Mouse (Mus musculus) gastrocnemius, postnatal 10 days (tissue): ENCODE results near the gene 1810010H24Rik. TPM values are rescaled to one million over a fixed set of nuclear protein-coding genes. Genes with fewer than 3 reads are reported as not detected.
"Not testable (repeated sequence)": the region's sequence is repeated elsewhere in the genome, so short reads cannot be mapped to it uniquely, and the experiment has no call there.

Experiments used
- DNase-seq: peaks from one replicate; pipeline ENCODE4 v3.0.0; 2021; ENCODE audit warnings: mixed read lengths
- total RNA-seq, 2 experiments: library from RNA; stranded (reverse); gene quantifications; 2 replicates each; pipeline ENCODE4 v1.2.3; 2021

The 1810010H24Rik gene
- total RNA-seq, 2 experiments from 2014 or later, result 2.5 to 3.0 TPM

GRCm38 (mm10) chr11:107012324-107013017 lies 13.0 kb upstream of the 1810010H24Rik start:
- DNase-seq, result peak; percentile 98

- no peak for DNase-seq
These were observed 11.4 kb upstream of the 1810010H24Rik start for GRCm38 (mm10) chr11:107014020-107014585.

- DNase-seq, result no peak
These were observed 10.7 kb upstream of the 1810010H24Rik start for GRCm38 (mm10) chr11:107014597-107015309.

- not testable (repeated sequence) for DNase-seq
These were observed 9.8 kb upstream of the 1810010H24Rik start for GRCm38 (mm10) chr11:107015535-107016187.

- no peak for DNase-seq
These were observed 8.6 kb upstream of the 1810010H24Rik start for GRCm38 (mm10) chr11:107016893-107017292.

GRCm38 (mm10) chr11:107017339-107017886 lies 8.1 kb upstream of the 1810010H24Rik start:
- no peak for DNase-seq

GRCm38 (mm10) chr11:107018606-107019005 lies 6.9 kb upstream of the 1810010H24Rik start:
- DNase-seq, result no peak

- no peak for DNase-seq
These were observed 6.2 kb upstream of the 1810010H24Rik start for GRCm38 (mm10) chr11:107019318-107019717.

- not testable (repeated sequence) for DNase-seq
These were observed 5.8 kb upstream of the 1810010H24Rik start for GRCm38 (mm10) chr11:107019722-107020121.

GRCm38 (mm10) chr11:107022050-107022683 lies 3.3 kb upstream of the 1810010H24Rik start:
- no peak for DNase-seq

- no peak for DNase-seq
These were observed 1.1 kb upstream of the 1810010H24Rik start for GRCm38 (mm10) chr11:107024406-107024805.

- DNase-seq, result no peak
These were observed 1.3 kb downstream of the 1810010H24Rik start for GRCm38 (mm10) chr11:107026554-107027430.

- DNase-seq, result peak; percentile 87
These were observed 2.2 kb downstream of the 1810010H24Rik start for GRCm38 (mm10) chr11:107027431-107028274.

GRCm38 (mm10) chr11:107028275-107028618 lies 2.8 kb downstream of the 1810010H24Rik start:
- no peak for DNase-seq

GRCm38 (mm10) chr11:107028754-107029153 lies 3.3 kb downstream of the 1810010H24Rik start:
- DNase-seq, result no peak

GRCm38 (mm10) chr11:107029536-107029935 lies 4.1 kb downstream of the 1810010H24Rik start:
- no peak for DNase-seq

- no peak for DNase-seq
These were observed 6.2 kb downstream of the 1810010H24Rik start for GRCm38 (mm10) chr11:107031635-107032034.

- DNase-seq, result no peak
These were observed 8.8 kb downstream of the 1810010H24Rik start for GRCm38 (mm10) chr11:107034085-107034810.

- no peak for DNase-seq
These were observed 13.9 kb downstream of the 1810010H24Rik start for GRCm38 (mm10) chr11:107039417-107039816.
